Mouse (Mus musculus): Measurements from ENCODE around the gene Slit1.

DNA sequence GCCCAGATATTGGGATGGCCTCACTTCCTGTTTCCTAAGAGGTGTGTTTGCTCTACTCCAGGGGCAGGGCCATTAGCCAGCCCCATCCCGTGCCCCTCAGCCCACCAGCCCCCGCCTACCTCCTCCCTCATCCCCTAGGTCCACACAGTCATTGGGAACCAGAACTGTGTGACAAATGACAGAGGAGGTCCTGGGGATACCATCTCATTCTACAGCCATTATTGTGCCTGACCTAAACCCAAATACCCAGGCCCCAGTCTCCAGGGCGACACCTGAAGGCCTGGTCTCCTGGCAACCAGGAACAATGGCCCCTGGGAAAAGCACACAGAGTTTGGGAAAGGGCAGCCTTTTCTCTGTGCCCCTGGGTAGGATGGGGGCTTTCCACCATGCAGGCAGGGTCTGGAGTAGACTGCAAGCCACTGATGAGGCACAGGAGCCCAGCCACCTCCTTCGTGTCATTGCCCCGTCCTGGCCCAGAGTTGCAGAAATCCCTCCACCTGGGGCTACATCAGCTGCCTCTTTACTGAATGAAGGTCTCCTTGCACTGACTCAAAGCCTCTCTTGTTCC lies 44.5 kb downstream of the Slit1 start:
- TF ChIP-seq TCF3 (IDR thresholded peaks at IDR 0.05; ENCODE audit: insufficient read length, low read depth) (no peak), POLR2A (IDR thresholded peaks at IDR 0.05; ENCODE audit: insufficient read length, low read depth) (no peak), USF1 (IDR thresholded peaks at IDR 0.05; ENCODE audit: low read depth) (no peak), CEBPB (IDR thresholded peaks at IDR 0.05; ENCODE audit: insufficient read depth, poor library complexity, severe bottlenecking) (no peak), E2F4 (IDR thresholded peaks at IDR 0.05; ENCODE audit: insufficient read depth) (no peak), MAX (IDR thresholded peaks at IDR 0.05; ENCODE audit: low read depth) (no peak), TCF12 (IDR thresholded peaks at IDR 0.05; ENCODE audit: insufficient read depth, poor library complexity, severe bottlenecking) (no peak)
